Mouse (Mus musculus) brain, embryonic 14.5 days (tissue): ENCODE measurements around the gene 4932414N04Rik.

ENCODE experiments used
- CTCF ChIP-seq: fragments of 200-500 bp; IDR thresholded peaks from 2 replicates; pipeline ENCODE4 v1.5.1; 2012; ENCODE audit warnings: inconsistent platforms, mild to moderate bottlenecking, moderate library complexity, borderline replicate concordance; ENCODE audit not compliant: insufficient read depth, insufficient read length; ENCODE audit errors: extremely low read depth
- POLR2A ChIP-seq: fragments of 200-500 bp; IDR thresholded peaks from 2 replicates; pipeline ENCODE4 v1.6.1; 2012; ENCODE audit warnings: mild to moderate bottlenecking, inconsistent platforms, borderline replicate concordance; ENCODE audit not compliant: poor library complexity, insufficient read depth, insufficient read length, severe bottlenecking; ENCODE audit errors: extremely low read depth

DNA sequence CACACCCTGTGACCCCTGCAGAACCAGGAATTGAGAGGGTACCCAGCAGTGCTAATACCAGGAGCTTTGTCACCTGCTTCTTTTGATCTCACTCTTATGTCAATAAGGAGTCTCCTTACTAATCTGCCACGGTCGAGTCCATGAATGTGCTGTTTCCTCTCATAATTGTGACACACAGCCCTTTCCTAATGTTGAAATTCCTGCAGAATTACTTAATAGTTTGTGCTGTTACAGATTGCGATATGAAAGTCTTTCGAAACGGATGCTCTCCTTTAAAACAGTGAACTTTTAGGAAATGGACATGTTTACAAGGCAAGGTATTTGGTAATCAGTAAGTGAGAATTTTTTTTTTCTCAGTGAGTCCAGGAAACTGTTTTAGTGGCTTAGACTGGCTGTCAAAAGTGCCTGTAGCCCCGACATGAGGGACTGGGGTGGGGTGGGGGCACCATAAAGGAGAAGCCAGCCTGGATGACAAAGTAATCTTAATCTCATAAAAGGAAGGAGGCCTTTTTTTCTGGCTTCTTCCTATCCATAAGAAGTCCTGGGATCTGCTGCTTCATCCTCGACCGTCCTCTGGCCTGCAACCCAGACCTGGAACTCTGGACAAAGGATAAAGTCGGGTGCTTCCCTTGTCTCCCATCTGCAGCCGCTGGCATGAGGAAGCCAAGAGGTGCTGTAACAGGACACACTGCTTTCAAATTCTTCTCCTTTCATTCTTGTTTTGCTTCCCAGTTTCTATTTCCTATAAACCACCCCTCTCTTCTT is 139.9 kb downstream of the 4932414N04Rik start:
- TF ChIP-seq CTCF (no peak), POLR2A (no peak)
